Mouse (Mus musculus): Measurements from ENCODE around the gene Kank3.

The Kank3 gene

DNA sequence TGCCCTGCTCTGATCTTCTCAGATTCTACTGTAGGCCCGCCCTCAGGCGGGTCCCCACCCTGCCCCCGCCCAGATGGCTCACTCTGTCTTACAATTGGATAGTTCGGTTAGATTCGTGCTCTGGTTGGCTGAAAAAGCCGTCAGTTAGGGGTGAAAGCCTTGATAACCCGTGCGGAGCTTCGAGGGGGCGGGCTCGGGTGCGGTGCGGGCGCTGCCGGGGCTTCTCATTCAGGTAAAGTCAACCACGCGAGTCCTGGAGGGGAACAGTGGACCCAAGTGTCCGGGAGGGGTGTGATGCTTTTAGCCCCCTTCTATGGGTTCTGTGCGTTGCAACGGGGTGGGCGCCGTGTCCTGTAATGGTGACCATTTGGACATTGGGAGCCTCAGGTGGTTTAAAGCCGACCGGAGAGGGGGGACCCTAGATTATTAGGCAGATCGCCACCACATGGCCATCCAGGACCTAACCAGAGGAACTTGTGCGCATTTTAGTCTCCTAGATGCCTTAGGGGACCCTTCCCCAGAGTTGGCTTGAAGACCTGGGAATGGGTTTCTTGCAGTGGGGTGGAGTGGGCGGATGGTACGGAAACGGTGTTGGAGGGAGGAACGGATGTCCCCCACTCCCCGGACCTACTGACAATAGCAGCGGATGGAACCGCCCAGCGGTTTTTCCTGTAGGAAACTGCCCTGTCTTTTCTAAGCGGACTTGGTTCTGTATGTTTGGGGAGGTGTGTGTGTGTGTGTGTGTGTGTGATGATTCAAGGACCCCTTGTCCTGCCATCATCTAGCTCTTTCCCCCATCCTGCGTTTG is at the start of gene Kank3:
Gene Kank3 (plus strand): TSS at position 186 of the 808 bp plus-strand sequence.
- peak; percentile 69 to 82 for DNase-seq (ENCODE audit: low read depth in 2 of 2, low spot score in 2 of 2)

- DNase-seq (ENCODE audit: low read depth in 2 of 2, low spot score in 2 of 2) = no peak
Observed at GRCm38 (mm10) chr17:33766389-33766788, 43.9 kb upstream of the Kank3 start.

- no peak for DNase-seq (ENCODE audit: low read depth in 2 of 2, low spot score in 2 of 2)
Observed at GRCm38 (mm10) chr17:33771617-33772016, 38.7 kb upstream of the Kank3 start.

DNA sequence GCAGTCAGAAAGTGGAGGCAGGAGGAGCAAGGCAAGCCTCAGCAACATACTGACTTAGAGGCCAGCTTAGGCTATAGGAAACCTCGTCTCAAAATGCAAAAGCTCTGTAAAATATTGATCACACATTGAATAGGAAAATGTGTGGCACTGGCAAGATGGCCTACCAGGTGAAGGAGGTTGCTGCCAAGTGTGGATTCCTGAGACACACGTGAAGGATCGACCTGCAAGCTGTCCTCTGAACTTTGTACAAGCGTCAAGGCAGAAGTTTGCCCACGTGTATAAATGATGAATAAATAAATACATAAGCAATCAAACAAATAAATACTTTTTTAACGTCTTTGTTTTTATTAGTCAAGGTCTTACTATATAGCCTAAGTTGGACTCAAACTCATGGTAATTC is 36.9 kb upstream of the Kank3 start:
- no peak for DNase-seq (ENCODE audit: low read depth in 2 of 2, low spot score in 2 of 2)

GRCm38 (mm10) chr17:33773871-33774572 is 36.3 kb upstream of the Kank3 start:
- no peak for DNase-seq (ENCODE audit: low read depth in 2 of 2, low spot score in 2 of 2)

DNA sequence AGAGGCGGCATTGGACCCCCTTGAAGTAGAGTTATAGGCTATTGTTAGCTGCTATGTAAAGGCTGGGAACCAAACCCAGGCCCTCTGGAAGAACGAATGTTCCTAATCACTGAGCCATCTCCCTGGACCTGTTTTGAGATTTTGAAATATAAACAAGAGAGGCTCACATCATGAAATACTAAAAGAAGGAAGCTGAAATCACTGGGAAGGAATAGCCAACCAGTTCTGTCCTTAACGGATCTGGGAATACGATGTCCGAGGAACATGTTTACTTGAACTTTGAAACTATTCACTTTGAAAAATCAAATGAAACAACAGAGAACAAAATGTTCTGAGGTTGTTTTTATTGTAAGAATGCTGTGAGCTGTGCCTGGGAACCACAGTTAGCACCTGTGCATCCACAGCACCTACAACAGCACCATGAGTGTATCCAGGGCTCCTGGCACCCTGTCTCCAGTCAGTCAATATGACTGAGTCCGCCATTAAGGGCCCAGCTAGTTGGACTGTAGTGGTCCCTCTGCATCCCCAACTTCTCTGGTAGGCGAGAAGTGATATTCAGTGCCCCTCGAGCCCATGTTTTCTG is 35.7 kb upstream of the Kank3 start:
- no peak for DNase-seq (ENCODE audit: low read depth in 2 of 2, low spot score in 2 of 2)

GRCm38 (mm10) chr17:33775287-33775686 is 35.0 kb upstream of the Kank3 start:
- no peak for DNase-seq (ENCODE audit: low read depth in 2 of 2, low spot score in 2 of 2)

DNA sequence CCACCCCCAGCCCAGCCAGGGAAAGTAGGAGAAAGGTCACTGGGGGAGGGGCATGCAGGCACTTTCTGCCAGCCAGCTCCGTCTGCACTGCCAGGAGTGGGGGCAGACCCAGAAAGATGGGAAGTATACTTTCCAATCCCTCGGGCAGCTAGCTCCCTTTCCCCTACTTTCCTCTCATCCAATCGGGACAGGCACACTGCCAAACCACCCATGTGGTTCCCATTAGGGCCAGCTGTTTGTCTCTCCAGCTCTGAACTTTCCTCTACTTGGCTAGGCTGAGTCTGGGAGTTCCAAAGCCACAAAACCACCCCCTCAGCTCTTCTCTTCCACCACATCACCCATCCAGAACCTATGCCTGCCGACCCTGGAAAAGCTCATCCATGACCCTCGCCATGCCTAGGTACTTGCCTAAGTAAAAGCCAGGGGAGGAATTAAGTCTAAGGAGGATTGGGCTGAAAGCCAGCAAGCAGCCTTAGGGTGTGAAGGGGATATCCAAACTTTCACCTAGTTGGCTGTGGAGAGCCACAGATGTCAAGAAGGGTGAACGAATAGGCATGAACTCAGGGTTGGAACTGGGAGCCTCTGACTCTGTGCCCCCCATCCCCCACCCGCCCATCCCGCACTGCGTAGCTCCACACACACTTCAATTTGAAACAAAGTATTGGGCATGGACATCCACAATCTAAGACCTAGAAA is 30.9 kb upstream of the Kank3 start:
- no peak for DNase-seq (ENCODE audit: low read depth in 2 of 2, low spot score in 2 of 2)

- no peak for DNase-seq (ENCODE audit: low read depth in 2 of 2, low spot score in 2 of 2)
Observed at GRCm38 (mm10) chr17:33779967-33780295, 30.4 kb upstream of the Kank3 start.

DNA sequence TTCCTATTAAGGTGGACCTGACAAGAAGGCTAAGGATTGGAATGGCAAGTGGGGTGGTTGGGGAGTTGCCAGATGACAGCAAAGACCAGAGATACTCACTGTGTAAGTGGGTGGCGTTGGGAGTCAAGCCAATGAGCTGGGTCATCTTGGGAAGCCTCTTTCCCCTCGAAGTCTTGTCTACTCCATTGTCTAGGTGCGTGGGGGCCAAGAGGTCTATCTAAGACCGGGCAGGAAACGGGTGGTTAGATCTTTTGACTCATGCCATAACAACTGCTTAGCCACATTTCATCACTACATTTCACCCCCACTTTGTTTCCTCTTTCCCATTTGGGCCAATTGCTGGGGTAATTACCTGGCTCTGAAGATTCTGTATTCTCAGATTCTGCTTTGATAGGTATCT is 29.9 kb upstream of the Kank3 start:
- no peak for DNase-seq (ENCODE audit: low read depth in 2 of 2, low spot score in 2 of 2)

- peak; percentile 50 to 63 for DNase-seq (ENCODE audit: low read depth in 2 of 2, low spot score in 2 of 2)
Observed at GRCm38 (mm10) chr17:33781124-33781977, 29.0 kb upstream of the Kank3 start, which contains the start of gene Angptl4. Angptl4 (minus strand) TSS chr17:33781830.

GRCm38 (mm10) chr17:33782067-33782466 is 28.3 kb upstream of the Kank3 start:
- no peak for DNase-seq (ENCODE audit: low read depth in 2 of 2, low spot score in 2 of 2)

- no peak for DNase-seq (ENCODE audit: low read depth in 2 of 2, low spot score in 2 of 2)
Observed at GRCm38 (mm10) chr17:33783408-33783807, 26.9 kb upstream of the Kank3 start.

DNA sequence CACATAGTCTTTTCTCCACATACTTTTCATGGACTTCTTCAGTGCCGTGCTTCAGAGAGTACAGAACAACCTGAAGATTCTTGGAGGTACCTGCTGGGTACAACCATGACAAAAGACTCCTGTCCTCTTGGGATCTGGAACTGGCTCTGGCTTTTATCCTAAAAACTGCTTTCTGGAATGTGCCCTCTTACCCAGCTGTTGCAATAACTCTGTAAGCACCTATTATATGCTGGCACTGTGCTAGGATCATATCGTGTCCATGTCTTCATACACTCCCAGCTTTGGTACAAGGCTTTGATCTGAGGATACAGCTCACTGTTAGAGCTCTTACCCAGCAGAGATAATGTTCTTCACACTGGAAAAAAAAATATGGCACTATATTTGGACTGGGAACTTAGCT is 25.4 kb upstream of the Kank3 start:
- no peak for DNase-seq (ENCODE audit: low read depth in 2 of 2, low spot score in 2 of 2)

GRCm38 (mm10) chr17:33786375-33786774 is 23.9 kb upstream of the Kank3 start:
- no peak for DNase-seq (ENCODE audit: low read depth in 2 of 2, low spot score in 2 of 2)

GRCm38 (mm10) chr17:33788732-33789131 is 21.6 kb upstream of the Kank3 start:
- no peak for DNase-seq (ENCODE audit: low read depth in 2 of 2, low spot score in 2 of 2)

DNA sequence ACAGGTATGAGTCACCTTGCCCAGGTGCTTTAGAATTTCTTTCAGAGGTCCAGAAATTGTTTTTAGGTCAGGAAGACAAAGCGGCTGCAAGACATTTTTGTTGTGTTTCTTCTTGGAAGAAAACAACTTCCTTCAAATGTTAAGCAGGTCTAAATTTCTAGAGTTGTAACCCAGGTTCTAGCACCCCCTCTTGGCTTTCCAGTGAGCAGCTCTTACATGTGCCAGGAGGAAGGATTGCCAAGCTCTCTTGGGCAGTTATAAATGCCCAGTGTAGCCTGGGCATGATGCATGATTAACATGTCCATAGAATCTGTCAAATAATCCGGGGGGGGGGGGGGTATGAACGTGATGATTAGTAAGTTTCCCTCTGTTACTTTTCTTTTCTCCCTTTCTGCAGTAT is 12.0 kb upstream of the Kank3 start:
- no peak for DNase-seq (ENCODE audit: low read depth in 2 of 2, low spot score in 2 of 2)

GRCm38 (mm10) chr17:33799277-33799676 is 11.0 kb upstream of the Kank3 start:
- DNase-seq (ENCODE audit: low read depth in 2 of 2, low spot score in 2 of 2) = no peak

DNA sequence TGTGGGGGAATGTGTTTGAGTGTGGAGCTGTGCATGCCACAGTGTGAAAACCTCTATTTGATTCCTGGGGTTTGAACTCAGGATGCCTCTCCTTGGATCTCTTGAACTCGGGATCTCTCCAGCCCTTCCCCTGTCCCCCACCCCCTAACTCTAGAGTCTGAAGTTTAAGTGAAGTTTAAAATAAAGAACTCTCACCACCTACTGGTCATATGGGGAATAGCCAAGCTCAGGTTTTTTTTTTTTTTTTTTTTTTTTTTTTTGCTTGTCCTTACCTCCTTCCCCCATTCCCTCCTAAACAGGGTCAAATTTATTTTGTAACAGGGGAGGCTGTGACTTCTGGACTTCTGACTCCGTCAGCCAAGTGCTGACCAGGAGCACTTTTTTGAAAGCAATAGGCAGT is 8.1 kb upstream of the Kank3 start:
- no peak for DNase-seq (ENCODE audit: low read depth in 2 of 2, low spot score in 2 of 2)

DNA sequence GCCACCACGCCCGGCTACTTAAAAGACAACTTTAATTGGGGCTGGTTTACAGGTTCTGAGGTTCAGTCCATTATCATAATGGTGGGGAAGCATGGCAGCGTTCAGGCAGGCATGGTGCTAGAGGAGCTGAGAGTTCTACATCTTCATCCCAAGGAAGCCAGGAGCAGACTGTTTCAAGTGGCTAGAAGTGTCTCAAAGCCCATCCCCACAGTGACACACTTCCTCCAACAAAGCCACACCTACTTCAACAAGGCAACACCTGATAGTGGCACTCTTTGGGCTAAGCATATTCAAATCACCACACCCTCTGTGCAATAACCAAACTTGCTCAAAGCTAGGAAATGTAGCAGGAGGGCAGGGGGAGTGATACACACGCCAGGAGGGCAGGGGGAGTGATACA is 6.1 kb upstream of the Kank3 start:
- no peak for DNase-seq (ENCODE audit: low read depth in 2 of 2, low spot score in 2 of 2)

DNA sequence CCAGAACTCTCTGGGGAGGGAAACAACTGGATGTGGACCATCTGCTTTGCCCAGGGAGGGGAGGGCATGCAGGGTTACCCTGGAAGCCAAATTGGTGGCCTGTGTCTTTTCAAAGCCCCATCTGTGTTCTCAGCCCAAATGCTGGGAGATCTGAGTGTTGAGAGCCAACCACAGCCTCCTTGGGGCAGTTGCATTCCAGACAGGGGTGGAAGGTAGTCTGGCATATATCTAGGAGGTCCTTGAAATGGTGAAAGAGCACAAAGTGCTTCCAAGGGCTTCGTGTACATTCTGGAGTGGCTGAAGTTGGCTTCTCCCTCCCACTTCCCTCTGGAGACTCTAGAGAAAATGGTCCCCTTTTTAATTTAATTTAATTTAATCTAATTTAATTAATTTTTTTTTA is 5.6 kb upstream of the Kank3 start:
- no peak for DNase-seq (ENCODE audit: low read depth in 2 of 2, low spot score in 2 of 2)
